ENCODE assay signal across 8 mouse cellular contexts in the genomic region with DNA sequence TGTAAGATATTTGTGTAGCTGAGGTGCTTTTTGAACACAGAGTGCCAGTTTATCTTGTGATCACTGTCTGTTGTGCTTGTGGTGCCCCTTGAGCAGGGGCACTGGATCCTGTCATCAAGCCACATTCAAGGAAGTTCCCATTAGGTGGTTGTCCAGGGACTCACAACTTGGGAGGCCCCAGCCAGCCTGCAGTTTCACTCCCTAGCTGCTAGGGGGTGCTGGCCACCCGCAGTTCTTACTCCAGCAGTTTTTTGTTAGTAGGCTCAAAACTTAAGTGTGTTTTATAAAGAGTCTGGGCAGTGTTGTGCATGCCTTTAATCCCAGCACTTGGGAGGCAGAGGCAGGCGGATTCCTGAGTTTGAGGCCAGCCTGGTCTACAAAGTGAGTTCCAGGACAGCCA. TPM values are rescaled to one million over a fixed set of nuclear protein-coding genes. Genes with fewer than 3 reads are reported as not detected.
DNase-seq lines count a peak whose midpoint lies in the region; ATAC-seq and TF ChIP-seq lines count a peak whose summit lies in the region.

No protein-coding gene starts in this region.

- ATAC-seq in hindbrain, postnatal 0 days = no peak
- ATAC-seq in hindbrain, embryonic 13.5 days (ENCODE audit: low FRiP score) = no peak
- ATAC-seq in megakaryocyte progenitor cell, adult 5-6 weeks (replicated peaks; ENCODE audit: poor library complexity) = peak; percentile 74
- no peak for ATAC-seq in midbrain, embryonic 16.5 days

- no peaks in the 10 kb centered on the region for H3K27me3 ChIP-seq in hindbrain, postnatal 0 days (ENCODE audit: insufficient read depth, low read length)
- H3K27me3 ChIP-seq in hindbrain, embryonic 13.5 days = no peaks in the 10 kb centered on the region
- no peaks in the 10 kb centered on the region for H3K27me3 ChIP-seq in ES-Bruce4 (ENCODE audit: control insufficient read depth, insufficient read depth, low read length, poor library complexity, severe bottlenecking)
- no peaks in the 10 kb centered on the region for H3K27me3 ChIP-seq in midbrain, embryonic 16.5 days (ENCODE audit: control insufficient read depth, insufficient read depth, low read depth, low read length)

- intact Hi-C loops in left cerebral cortex, postnatal 14 days (cut with DNase I) = no loop called here

- no peak for TF ChIP-seq POLR2A in ES-Bruce4 (IDR thresholded peaks at IDR 0.05; ENCODE audit: insufficient read depth, low read length)

- no peak for DNase-seq in hindbrain, postnatal 0 days (ENCODE audit: low spot score)
- DNase-seq in embryo, embryonic 10.5 days (ENCODE audit: low spot score) = peak; percentile 41
- no peak for DNase-seq in left cerebral cortex, postnatal 14 days (ENCODE audit: low spot score in 2 of 2)
- DNase-seq in right cerebral cortex, postnatal 10 days (ENCODE audit: low spot score in 2 of 2) = no peak

- WGBS in hindbrain, postnatal 0 days = 69% methylated on average over 2 of the region's 2 CpGs
- 63% methylated on average over 2 of the region's 2 CpGs for WGBS in hindbrain, embryonic 13.5 days
- WGBS in midbrain, embryonic 16.5 days = 51% methylated on average over 2 of the region's 2 CpGs

- H3K4me3 ChIP-seq in hindbrain, postnatal 0 days (ENCODE audit: low read length) = no peak overlapping the region
- no peak overlapping the region for H3K4me3 ChIP-seq in hindbrain, embryonic 13.5 days
- no peak overlapping the region for H3K4me3 ChIP-seq in ES-Bruce4 (ENCODE audit: low read depth, low read length)
- no peak overlapping the region for H3K4me3 ChIP-seq in midbrain, embryonic 16.5 days (ENCODE audit: low read depth, low read length)

- TF ChIP-seq EP300 in ES-Bruce4 (IDR thresholded peaks at IDR 0.05; ENCODE audit: insufficient read depth, low read depth, low read length) = no peak

- no peak overlapping the region for H3K4me2 ChIP-seq in hindbrain, postnatal 0 days (ENCODE audit: low read depth, low read length)
- H3K4me2 ChIP-seq in hindbrain, embryonic 13.5 days = no peak overlapping the region
- H3K4me2 ChIP-seq in midbrain, embryonic 16.5 days (ENCODE audit: low read length) = no peak overlapping the region

- peaks cover 37% of the 10 kb centered on the region for H3K36me3 ChIP-seq in hindbrain, postnatal 0 days (ENCODE audit: insufficient read depth, low read length)
- H3K36me3 ChIP-seq in hindbrain, embryonic 13.5 days = peaks cover 41% of the 10 kb centered on the region
- H3K36me3 ChIP-seq in ES-Bruce4 (ENCODE audit: control insufficient read depth, insufficient read depth, low read length, poor library complexity, severe bottlenecking) = no peaks in the 10 kb centered on the region; the same call in 1 of the 2 replicates
- peaks cover 10% of the 10 kb centered on the region for H3K36me3 ChIP-seq in midbrain, embryonic 16.5 days (ENCODE audit: control insufficient read depth, insufficient read depth, low read length)

- H3K4me1 ChIP-seq in hindbrain, postnatal 0 days (ENCODE audit: insufficient read depth, low read length) = no peaks in the 10 kb centered on the region
- no peaks in the 10 kb centered on the region for H3K4me1 ChIP-seq in hindbrain, embryonic 13.5 days (replicated peaks)
- H3K4me1 ChIP-seq in ES-Bruce4 (ENCODE audit: control insufficient read depth, insufficient read depth, low read length) = no peaks in the 10 kb centered on the region
- no peaks in the 10 kb centered on the region for H3K4me1 ChIP-seq in midbrain, embryonic 16.5 days (ENCODE audit: control insufficient read depth, insufficient read depth, low read length)

- no peaks in the 10 kb centered on the region for H3K9me3 ChIP-seq in hindbrain, postnatal 0 days (ENCODE audit: low read length)
- H3K9me3 ChIP-seq in hindbrain, embryonic 13.5 days = no peaks in the 10 kb centered on the region
- no peaks in the 10 kb centered on the region for H3K9me3 ChIP-seq in ES-Bruce4 (replicated peaks; ENCODE audit: control insufficient read depth, insufficient read depth, low read length, poor library complexity, severe bottlenecking)
- no peaks in the 10 kb centered on the region for H3K9me3 ChIP-seq in midbrain, embryonic 16.5 days (replicated peaks; ENCODE audit: control insufficient read depth, low read length, poor library complexity, severe bottlenecking)

- peak; percentile 47 for TF ChIP-seq CTCF in hindbrain, postnatal 0 days (IDR thresholded peaks at IDR 0.05; ENCODE audit: low read depth)
- TF ChIP-seq CTCF in ES-Bruce4 (IDR thresholded peaks at IDR 0.05; ENCODE audit: low read depth, low read length) = peak; percentile 66

- no peak overlapping the region for H3K27ac ChIP-seq in hindbrain, postnatal 0 days
- no peak overlapping the region for H3K27ac ChIP-seq in hindbrain, embryonic 13.5 days
- no peak overlapping the region for H3K27ac ChIP-seq in ES-Bruce4 (ENCODE audit: insufficient read depth, low read length)
- H3K27ac ChIP-seq in midbrain, embryonic 16.5 days (ENCODE audit: low read length) = no peak overlapping the region

- H3K9ac ChIP-seq in hindbrain, postnatal 0 days (replicated peaks; ENCODE audit: low read length) = no peak overlapping the region
- no peak overlapping the region for H3K9ac ChIP-seq in hindbrain, embryonic 13.5 days
- H3K9ac ChIP-seq in ES-Bruce4 (ENCODE audit: low read depth, poor library complexity, severe bottlenecking) = no peak overlapping the region
- no peak overlapping the region for H3K9ac ChIP-seq in midbrain, embryonic 16.5 days (ENCODE audit: low read depth, low read length)

RNA-seq across cellular contexts. Expression of gene Tsc1, which starts 13.3 kb away (rescaled TPM):
- total RNA-seq in hindbrain, postnatal 0 days (2014; rRNA removed) = 33.9 and 42.3 TPM in 2 replicates
- polyA plus RNA-seq in hindbrain, postnatal 0 days (2015; fragmentation: Nextera tagmentation; extraction: Ambion mirVana) = 20.0 and 22.7 TPM in 2 replicates
- polyA plus RNA-seq in hindbrain, embryonic 13.5 days (2015; fragmentation: Nextera tagmentation; extraction: Ambion mirVana) = 33.7 and 33.9 TPM in 2 replicates
- polyA plus RNA-seq in ES-Bruce4 (2011; ENCODE audit: insufficient read depth, insufficient read length, low read depth, missing spikeins) = 26.9 and 32.5 TPM in 2 replicates
- total RNA-seq in megakaryocyte progenitor cell, adult 5-6 weeks (2015) = 9.4 and 10.3 TPM in 2 replicates
- 7.1 and 12.1 TPM in 2 replicates for total RNA-seq in megakaryocyte progenitor cell, adult 5-6 weeks (2017)
- total RNA-seq in left cerebral cortex, postnatal 14 days (2021) = 10 to 100 TPM; 43.4 to 45.1 TPM
- 30.4 and 37.9 TPM in 2 replicates for polyA plus RNA-seq in midbrain, embryonic 16.5 days (2015; fragmentation: Nextera tagmentation; extraction: Ambion mirVana)

RNA-seq across cellular contexts. Expression of gene Gfi1b, which starts 32.5 kb away (rescaled TPM):
- not detected in 2 replicates for total RNA-seq in hindbrain, postnatal 0 days (2014; rRNA removed)
- not detected in 2 replicates for polyA plus RNA-seq in hindbrain, postnatal 0 days (2015; fragmentation: Nextera tagmentation; extraction: Ambion mirVana)
- polyA plus RNA-seq in hindbrain, embryonic 13.5 days (2015; fragmentation: Nextera tagmentation; extraction: Ambion mirVana) = 0.19 and 0.23 TPM in 2 replicates
- polyA plus RNA-seq in ES-Bruce4 (2011; ENCODE audit: insufficient read depth, insufficient read length, low read depth, missing spikeins) = 0.49 and 0.76 TPM in 2 replicates
- 15.6 and 28.3 TPM in 2 replicates for total RNA-seq in megakaryocyte progenitor cell, adult 5-6 weeks (2015)
- 10.3 and 13.1 TPM in 2 replicates for total RNA-seq in megakaryocyte progenitor cell, adult 5-6 weeks (2017)
- not detected for total RNA-seq in left cerebral cortex, postnatal 14 days (2021)
- polyA plus RNA-seq in midbrain, embryonic 16.5 days (2015; fragmentation: Nextera tagmentation; extraction: Ambion mirVana) = not detected in 2 replicates

RNA-seq across cellular contexts. Expression of gene Spaca9, which starts 45.2 kb away (rescaled TPM):
- 0.89 TPM in 1 of 2 replicates, not detected in the other for total RNA-seq in hindbrain, postnatal 0 days (2014; rRNA removed)
- 2.9 and 3.7 TPM in 2 replicates for polyA plus RNA-seq in hindbrain, postnatal 0 days (2015; fragmentation: Nextera tagmentation; extraction: Ambion mirVana)
- 3.8 and 4.0 TPM in 2 replicates for polyA plus RNA-seq in hindbrain, embryonic 13.5 days (2015; fragmentation: Nextera tagmentation; extraction: Ambion mirVana)
- 1.1 TPM in 1 of 2 replicates, not detected in the other for polyA plus RNA-seq in ES-Bruce4 (2011; ENCODE audit: insufficient read depth, insufficient read length, low read depth, missing spikeins)
- total RNA-seq in megakaryocyte progenitor cell, adult 5-6 weeks (2015) = 0.66 and 5.7 TPM in 2 replicates
- total RNA-seq in megakaryocyte progenitor cell, adult 5-6 weeks (2017) = 2.4 and 8.4 TPM in 2 replicates
- not detected for total RNA-seq in left cerebral cortex, postnatal 14 days (2021)
- polyA plus RNA-seq in midbrain, embryonic 16.5 days (2015; fragmentation: Nextera tagmentation; extraction: Ambion mirVana) = 1.8 and 2.8 TPM in 2 replicates

RNA-seq across cellular contexts. Expression of gene Ak8, which starts 45.7 kb away (rescaled TPM):
- 0.58 and 1.6 TPM in 2 replicates for total RNA-seq in hindbrain, postnatal 0 days (2014; rRNA removed)
- 3.3 and 3.5 TPM in 2 replicates for polyA plus RNA-seq in hindbrain, postnatal 0 days (2015; fragmentation: Nextera tagmentation; extraction: Ambion mirVana)
- 1.9 and 2.3 TPM in 2 replicates for polyA plus RNA-seq in hindbrain, embryonic 13.5 days (2015; fragmentation: Nextera tagmentation; extraction: Ambion mirVana)
- polyA plus RNA-seq in ES-Bruce4 (2011; ENCODE audit: insufficient read depth, insufficient read length, low read depth, missing spikeins) = 1.9 and 3.3 TPM in 2 replicates
- 0.30 and 0.93 TPM in 2 replicates for total RNA-seq in megakaryocyte progenitor cell, adult 5-6 weeks (2015)
- 0.24 and 0.33 TPM in 2 replicates for total RNA-seq in megakaryocyte progenitor cell, adult 5-6 weeks (2017)
- 1 to 10 TPM; 1.7 to 2.1 TPM for total RNA-seq in left cerebral cortex, postnatal 14 days (2021)
- 3.4 and 4.5 TPM in 2 replicates for polyA plus RNA-seq in midbrain, embryonic 16.5 days (2015; fragmentation: Nextera tagmentation; extraction: Ambion mirVana)
